Mouse (Mus musculus) layer of hippocampus, postnatal 14 days (tissue): ENCODE measurements around the gene Gm44790. TPM values are rescaled to one million over a fixed set of nuclear protein-coding genes. Genes with fewer than 3 reads are reported as not detected.

Source experiments
- total RNA-seq, 2 experiments: library from RNA; stranded (reverse); gene quantifications; 2 replicates each; pipeline ENCODE4 v1.2.3; 2021

Gene Gm44790
- total RNA-seq, 2 experiments from 2014 or later: 0.90 TPM; not detected in 1

Other genes with a start within 250 kb of the Gm44790 start
- 10 to 100 TPM; 38.1 to 42.4 TPM for gene Tgfa, start 231.4 kb upstream of the Gm44790 start, total RNA-seq
- gene Fam136a, start 61.0 kb upstream of the Gm44790 start, total RNA-seq: 10 to 100 TPM; 31.3 to 35.0 TPM
- 10 to 100 TPM; 77.9 to 92.1 TPM for gene Snrpg, start 55.4 kb upstream of the Gm44790 start, total RNA-seq
- 100 to 1,000 TPM; 113 to 130 TPM for gene Pcyox1, start 29.5 kb upstream of the Gm44790 start, total RNA-seq
- gene Tia1, start 22.4 kb upstream of the Gm44790 start, total RNA-seq: 100 to 1,000 TPM; 135 to 147 TPM
- 10 to 100 TPM; 16.8 to 17.1 TPM for gene C87436, start 11.7 kb downstream of the Gm44790 start, total RNA-seq
- 100 to 1,000 TPM; 176 to 183 TPM for gene Pcbp1, start 99.7 kb downstream of the Gm44790 start, total RNA-seq
- gene Asprv1, start 201.5 kb downstream of the Gm44790 start, total RNA-seq: 1 to 10 TPM; 1.2 to 2.1 TPM
- 10 to 100 TPM; 16.9 to 17.7 TPM for gene Mxd1, start 242.5 kb downstream of the Gm44790 start, total RNA-seq